Mouse (Mus musculus) T-helper 1 cell (primary cell): ENCODE measurements at regions not wholly inside any gene's neighbourhood (a gene's known extent, or its start where the extent isn't known, plus 50 kb on each side); places are given as distances from the start of the nearest gene placed in this dataset.
"Not testable (repeated sequence)": the region's sequence is repeated elsewhere in the genome, so short reads cannot be mapped to it uniquely, and the experiment has no call there.

Experiments
- in situ Hi-C: fragments of 300-600 bp; cut with MboI, MseI; formaldehyde crosslinking; loops from one replicate; pipeline ENCODE4 v1.15.1; 2025; ENCODE audit warnings: high pct_unique_total_duplicates

DNA sequence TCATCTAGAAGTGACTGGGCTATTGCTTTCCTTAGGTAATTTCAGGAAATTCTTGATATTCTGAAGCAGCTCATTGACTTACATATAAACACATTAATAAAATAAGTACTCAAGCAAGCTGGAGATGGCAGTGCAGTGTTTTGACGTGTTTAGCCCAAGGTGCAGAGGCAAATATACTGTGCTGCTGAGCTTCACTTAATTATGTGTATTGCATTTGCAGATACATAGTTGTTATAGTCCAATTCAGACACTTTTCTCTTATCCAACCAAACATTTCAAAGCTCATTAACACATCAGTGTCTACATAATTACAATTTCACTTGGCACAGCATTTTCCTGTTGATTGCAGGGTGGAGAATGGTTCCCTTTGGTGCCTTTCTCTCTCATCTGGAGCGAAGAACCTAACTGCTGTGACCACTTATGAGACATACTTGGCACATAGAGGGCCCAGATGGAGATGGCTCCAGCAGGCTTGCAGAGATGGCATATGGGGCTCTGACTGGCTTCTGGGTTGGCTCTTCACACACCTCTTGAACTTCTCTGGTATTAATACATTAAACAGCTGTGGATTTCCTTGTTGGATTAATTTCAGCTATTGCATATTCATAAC, 803.9 kb upstream of the Gm10800 start:
- in situ Hi-C loops: no loop called here

DNA sequence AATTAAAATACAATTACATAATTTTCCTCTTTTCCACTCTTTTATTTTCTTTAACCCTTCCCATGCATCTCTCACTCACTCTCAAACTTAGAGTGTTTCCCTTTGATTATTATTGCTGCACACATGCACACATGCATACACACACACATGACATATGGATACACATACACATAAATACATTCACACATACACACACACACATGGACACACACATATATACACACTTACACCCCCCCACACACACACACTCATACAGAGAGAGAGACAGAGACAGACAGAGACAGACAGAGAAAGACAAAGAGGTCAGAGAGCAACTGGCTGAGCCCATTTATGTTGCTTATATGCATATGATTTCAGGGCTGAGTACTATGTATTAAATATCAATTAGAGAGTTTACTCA, 764.2 kb upstream of the Gm10800 start:
- in situ Hi-C loops: no loop called here

DNA sequence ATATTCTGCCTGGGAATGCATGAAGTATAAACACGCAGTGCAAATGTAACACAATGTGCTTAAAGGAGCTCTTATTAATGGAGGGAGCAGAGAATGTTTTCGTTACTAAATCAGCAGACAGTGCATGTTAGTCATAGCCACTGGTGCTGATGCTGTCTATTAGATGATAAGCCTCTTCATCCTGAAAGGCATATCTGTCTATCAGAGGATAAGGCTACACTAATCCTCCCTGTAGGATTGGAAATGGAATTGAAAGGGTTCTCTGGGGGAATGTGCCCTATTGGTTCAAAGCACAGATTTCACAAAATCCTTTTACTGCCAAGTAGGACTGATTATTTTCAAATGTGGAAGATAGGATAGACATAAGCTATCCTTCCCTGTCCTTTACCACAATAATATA, 763.4 kb upstream of the Gm10800 start:
- in situ Hi-C loops: no loop called here

DNA sequence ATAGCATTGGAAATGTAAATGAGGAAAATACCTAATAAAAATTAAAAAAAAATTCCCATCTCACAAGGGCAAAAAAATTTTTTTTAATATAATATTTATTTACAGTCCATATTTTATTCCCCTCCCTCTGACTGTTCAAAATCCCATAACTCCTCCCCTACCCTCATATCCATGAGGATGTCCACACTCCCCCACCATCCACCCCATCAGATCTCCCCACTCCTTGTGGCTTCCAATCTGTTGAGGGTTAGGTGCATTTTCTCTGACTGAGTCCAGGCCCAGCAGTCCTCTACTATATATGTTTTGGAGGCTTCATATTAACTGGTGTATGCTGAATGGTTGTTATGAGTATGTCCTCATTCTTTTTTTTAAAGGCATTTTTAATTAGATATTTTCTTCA, 754.5 kb upstream of the Gm10800 start:
- in situ Hi-C loops: no loop called here

DNA sequence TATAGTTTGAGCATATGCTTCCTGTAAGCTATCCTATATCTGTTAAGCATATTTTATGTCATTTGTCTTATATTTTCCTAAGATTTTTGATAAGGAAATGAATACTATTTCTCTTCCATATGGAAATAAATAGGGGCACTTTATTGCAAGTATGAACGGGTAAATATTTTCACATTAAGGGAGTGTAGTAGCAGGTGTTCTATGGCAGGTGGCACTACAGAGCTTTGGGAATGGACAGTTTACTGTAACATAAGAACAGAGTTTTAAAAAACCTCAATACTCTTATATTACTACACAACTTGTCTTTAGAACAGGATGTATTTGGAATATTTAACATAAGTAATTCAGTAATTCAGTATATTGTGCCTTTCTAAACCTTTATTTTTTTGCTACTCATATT, 742.4 kb upstream of the Gm10800 start:
- in situ Hi-C loops: no loop called here

DNA sequence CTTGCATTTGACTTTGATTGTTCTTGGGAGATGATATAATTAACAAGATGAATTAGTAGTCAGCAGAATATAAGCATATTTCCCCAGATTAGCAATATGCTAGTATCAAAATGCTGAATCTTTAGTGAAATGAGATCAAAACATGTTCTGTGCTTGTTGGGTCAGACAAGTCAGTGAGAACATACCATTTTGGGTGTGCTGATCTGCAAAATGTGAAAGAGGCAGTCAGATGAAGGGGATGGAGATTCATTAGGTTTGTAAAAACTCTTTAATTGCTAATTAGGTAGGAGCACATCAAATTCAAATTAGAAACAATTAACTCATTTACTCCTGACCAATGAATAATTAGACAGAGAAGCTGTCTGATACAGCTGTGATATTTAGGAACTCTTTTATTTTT, 712.6 kb upstream of the Gm10800 start:
- in situ Hi-C loops: loop anchor here (10.0 kb wide), 1 partner anchor 495 kb away; no protein-coding TSS in a partner anchor

DNA sequence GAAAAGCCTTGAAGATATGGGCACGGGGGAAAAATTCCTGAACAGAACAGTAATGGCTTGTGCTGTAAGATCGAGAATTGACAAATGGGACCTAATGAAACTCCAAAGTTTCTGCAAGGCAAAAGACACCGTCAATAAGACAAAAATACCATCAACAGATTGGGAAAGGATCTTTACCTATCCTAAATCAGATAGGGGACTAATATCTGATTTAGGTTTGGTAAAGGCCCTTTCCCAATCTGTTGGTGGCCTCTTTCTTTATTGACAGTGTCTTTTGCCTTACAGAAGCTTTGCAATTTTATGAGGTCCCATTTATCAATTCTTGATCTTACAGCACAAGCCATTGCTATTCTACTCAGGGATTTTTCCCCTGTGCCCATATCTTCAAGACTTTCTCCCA, 696.5 kb upstream of the Gm10800 start:
- in situ Hi-C loops: not testable (repeated sequence)

DNA sequence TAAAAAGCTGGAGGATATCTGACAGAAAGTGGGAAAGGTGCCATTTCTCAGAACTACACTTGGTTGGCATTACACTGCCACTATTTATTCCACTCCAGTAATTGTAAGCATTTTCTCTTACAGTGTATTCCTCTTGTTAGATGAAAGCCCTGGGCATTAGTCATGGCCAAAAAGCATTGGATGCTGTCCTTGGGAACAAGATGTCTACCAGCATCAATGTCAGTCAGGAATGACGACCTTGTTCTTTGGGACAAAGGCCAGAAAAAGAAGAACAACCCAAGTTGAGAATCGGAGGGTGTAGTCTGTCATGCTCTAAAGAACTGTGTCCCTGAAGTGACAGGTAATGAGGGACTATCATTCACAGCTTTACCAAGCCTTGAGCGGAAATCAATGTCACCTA, 662.1 kb upstream of the Gm10800 start:
- in situ Hi-C loops: no loop called here
